Mouse (Mus musculus): ENCODE results near the gene Gm8024.
"Not testable (repeated sequence)": the region's sequence is repeated elsewhere in the genome, so short reads cannot be mapped to it uniquely, and the experiment has no call there.

Gene Gm8024

GRCm38 (mm10) chr14:42524182-42524581 is at the start of gene Gm8024:
Gm8024 (minus strand) TSS chr14:42524282.
- not testable (repeated sequence) for DNase-seq

DNA sequence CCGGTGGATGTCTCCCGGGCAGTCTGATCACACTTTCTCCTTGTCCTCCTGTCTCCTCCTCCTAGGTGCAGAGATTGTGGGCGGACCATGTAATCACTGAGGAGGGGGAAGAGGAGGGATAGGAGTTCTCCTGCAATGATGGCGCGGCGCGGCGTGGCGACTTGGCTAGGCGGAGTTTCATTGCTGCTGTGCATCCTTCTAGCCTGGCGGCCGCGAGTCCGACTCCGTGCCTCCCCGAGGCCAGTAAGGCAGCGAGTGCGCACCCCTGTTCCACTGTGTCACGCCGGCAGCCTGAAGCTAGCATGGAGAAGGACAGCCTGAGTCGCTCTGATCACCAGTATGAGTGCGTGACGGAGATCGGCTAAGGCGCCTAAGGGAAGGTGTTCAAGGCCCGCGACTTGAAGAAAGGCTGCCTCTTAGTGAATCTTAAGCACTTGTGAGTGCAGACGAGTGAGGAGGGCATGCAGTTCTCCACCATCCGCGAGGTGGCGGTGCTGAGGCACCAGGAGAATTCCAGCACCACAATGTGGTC is 19.2 kb upstream of the Gm8024 start:
- DNase-seq, result not testable (repeated sequence)

DNA sequence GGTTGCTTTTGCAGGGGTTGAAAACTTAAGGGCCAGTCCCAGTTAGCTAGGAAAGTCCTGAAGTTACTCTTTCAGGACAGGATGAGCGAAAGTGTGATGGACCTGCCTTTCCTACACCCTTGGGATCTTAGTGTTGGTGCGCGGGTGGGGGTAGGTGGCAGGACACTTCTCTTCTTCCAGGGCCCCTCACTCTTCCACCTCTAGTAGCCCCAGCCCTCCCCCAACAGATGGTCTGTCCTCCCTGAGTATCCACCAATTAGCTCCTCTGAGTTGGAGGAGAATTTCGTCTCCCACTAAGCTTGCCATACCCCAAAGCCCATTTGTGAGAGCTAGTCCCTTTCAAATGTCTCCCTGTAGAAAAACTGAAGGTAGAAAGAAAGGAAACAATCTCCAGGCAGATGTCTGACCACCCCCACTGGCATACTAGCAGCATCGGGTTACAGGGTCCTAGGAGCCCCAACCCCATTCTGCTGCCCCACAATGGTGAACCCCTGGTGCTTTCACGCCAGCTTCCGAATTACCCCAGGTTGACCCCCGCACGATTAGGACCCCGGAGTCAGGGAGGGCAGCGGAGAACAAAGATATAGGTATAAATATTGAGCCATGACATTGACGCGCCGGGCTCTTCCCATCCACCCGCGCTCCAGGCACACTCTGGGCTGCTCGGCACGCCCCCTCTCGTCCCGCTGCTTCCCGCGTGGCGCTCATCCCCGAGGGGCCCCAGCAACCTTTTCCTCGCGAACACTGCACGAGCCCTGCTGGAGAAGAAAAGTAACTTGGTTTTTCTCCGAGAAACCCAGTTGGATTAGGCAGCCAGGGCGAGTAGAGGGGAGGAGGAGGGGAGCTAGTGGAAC is 18.5 kb upstream of the Gm8024 start:
- DNase-seq, result not testable (repeated sequence)

DNA sequence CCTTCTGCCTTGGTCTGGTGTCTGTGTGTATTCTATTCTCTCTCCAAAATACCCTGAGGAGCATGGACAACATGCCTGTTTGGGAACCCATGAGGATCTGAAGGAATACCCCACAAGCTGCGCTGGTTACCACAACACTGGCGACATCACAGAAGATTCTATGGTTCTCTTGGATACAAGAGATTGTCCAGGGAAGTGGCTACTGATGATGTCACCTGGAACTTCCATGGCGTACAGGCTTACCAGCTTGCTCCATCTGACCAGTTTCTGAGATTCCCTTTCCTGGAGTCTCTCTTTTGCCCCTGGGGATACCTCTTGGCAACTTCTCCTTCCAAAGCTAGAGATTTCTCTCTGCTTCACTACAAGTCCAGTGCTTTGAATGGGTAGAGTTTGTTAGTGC is 21.8 kb downstream of the Gm8024 start, which contains the start of gene Gm8020:
TSS of gene Gm8020 (minus strand) at position 101 of the 400 bp plus-strand sequence.
- DNase-seq, result not testable (repeated sequence)

All from embryo, embryonic 11 days (tissue).